Mouse (Mus musculus): ENCODE measurements around the gene Aida. TPM values are rescaled to one million over a fixed set of nuclear protein-coding genes. Genes with fewer than 3 reads are reported as not detected.
"Not testable (repeated sequence)": the region's sequence is repeated elsewhere in the genome, so short reads cannot be mapped to it uniquely, and the experiment has no call there.

Gene Aida
- polyA plus RNA-seq, 1 experiment from 2014 or later, result 65.3 TPM

GRCm38 (mm10) chr1:183322496-183322895 lies 26.1 kb downstream of the Aida start:
- H3K4me3 ChIP-seq; H3K9me3 ChIP-seq; H3K27ac ChIP-seq; H3K9ac ChIP-seq; ATAC-seq (ENCODE audit: insufficient number of reproducible peaks, insufficient read depth, low FRiP score, low TSS enrichment, low read depth); H3K4me1 ChIP-seq; H3K4me2 ChIP-seq; H3K27me3 ChIP-seq: not testable (repeated sequence)
- WGBS, result 90% methylated on average over 5 of the region's 5 CpGs
- peaks cover 80% of the 10 kb centered on the region for H3K36me3 ChIP-seq

- no peaks in the 10 kb centered on the region for H3K9me3 ChIP-seq
- no peak overlapping the region for H3K9ac ChIP-seq
- H3K27me3 ChIP-seq, result no peaks in the 10 kb centered on the region
- H3K4me3 ChIP-seq, result no peak overlapping the region
- ATAC-seq (ENCODE audit: insufficient number of reproducible peaks, insufficient read depth, low FRiP score, low TSS enrichment, low read depth), result no peak
- peaks cover 85% of the 10 kb centered on the region for H3K36me3 ChIP-seq
- WGBS, result 93% methylated on average over 2 of the region's 2 CpGs
- H3K4me2 ChIP-seq, result no peak overlapping the region
- no peak overlapping the region for H3K27ac ChIP-seq
- no peaks in the 10 kb centered on the region for H3K4me1 ChIP-seq
Observed at GRCm38 (mm10) chr1:183323923-183324322, 27.5 kb downstream of the Aida start.

- H3K4me3 ChIP-seq, result no peak overlapping the region
- peaks cover 85% of the 10 kb centered on the region for H3K36me3 ChIP-seq
- 95% methylated on average over 6 of the region's 6 CpGs for WGBS
- H3K4me2 ChIP-seq, result no peak overlapping the region
- H3K4me1 ChIP-seq, result no peaks in the 10 kb centered on the region
- no peak for ATAC-seq (ENCODE audit: insufficient number of reproducible peaks, insufficient read depth, low FRiP score, low TSS enrichment, low read depth)
- no peaks in the 10 kb centered on the region for H3K27me3 ChIP-seq
- no peak overlapping the region for H3K27ac ChIP-seq
- no peak overlapping the region for H3K9ac ChIP-seq
- no peaks in the 10 kb centered on the region for H3K9me3 ChIP-seq
Observed at GRCm38 (mm10) chr1:183324433-183324832, 28.0 kb downstream of the Aida start.

- no peak for ATAC-seq (ENCODE audit: insufficient number of reproducible peaks, insufficient read depth, low FRiP score, low TSS enrichment, low read depth)
- Histone ChIP-seq H3K9me3 (no peaks in the 10 kb centered on the region), H3K4me2 (no peak overlapping the region), H3K9ac (no peak overlapping the region), H3K4me3 (no peak overlapping the region), H3K27ac (no peak overlapping the region), H3K27me3 (no peaks in the 10 kb centered on the region), H3K4me1 (no peaks in the 10 kb centered on the region), H3K36me3 (peaks cover 86% of the 10 kb centered on the region)
- WGBS, result 94% methylated on average over 8 of the region's 8 CpGs
Observed at GRCm38 (mm10) chr1:183327171-183327570, 30.8 kb downstream of the Aida start.

- not testable (repeated sequence) for H3K4me2 ChIP-seq; H3K27ac ChIP-seq; H3K9me3 ChIP-seq; H3K4me3 ChIP-seq; H3K27me3 ChIP-seq; H3K9ac ChIP-seq; ATAC-seq (ENCODE audit: insufficient number of reproducible peaks, insufficient read depth, low FRiP score, low TSS enrichment, low read depth)
- peaks cover 10% of the 10 kb centered on the region for H3K4me1 ChIP-seq
- H3K36me3 ChIP-seq, result peaks cover 41% of the 10 kb centered on the region
- 91% methylated on average over 1 of the region's 1 CpGs for WGBS
Observed at GRCm38 (mm10) chr1:183342902-183343301, 46.5 kb downstream of the Aida start.

GRCm38 (mm10) chr1:183344886-183345816 lies 48.8 kb downstream of the Aida start:
- H3K27ac ChIP-seq, result peak overlapping the region; percentile 55
- H3K9ac ChIP-seq, result peak overlapping the region; percentile 94
- H3K4me3 ChIP-seq, result peak overlapping the region; percentile 98
- peaks cover 10% of the 10 kb centered on the region for H3K4me1 ChIP-seq
- ATAC-seq (ENCODE audit: insufficient number of reproducible peaks, insufficient read depth, low FRiP score, low TSS enrichment, low read depth), result peak; percentile 96
- peak overlapping the region; percentile 95 for H3K4me2 ChIP-seq
- under 1% methylated on average over 72 of the region's 72 CpGs for WGBS
- H3K36me3 ChIP-seq, result peaks cover 45% of the 10 kb centered on the region
- no peaks in the 10 kb centered on the region for H3K9me3 ChIP-seq
- H3K27me3 ChIP-seq, result no peaks in the 10 kb centered on the region

GRCm38 (mm10) chr1:183345817-183346195 lies 49.4 kb downstream of the Aida start:
- H3K36me3 ChIP-seq, result peaks cover 45% of the 10 kb centered on the region
- WGBS, result 6% methylated on average over 10 of the region's 10 CpGs
- peak overlapping the region; percentile 55; the same call in 1 of the 2 replicates for H3K27ac ChIP-seq
- no peaks in the 10 kb centered on the region for H3K9me3 ChIP-seq
- no peaks in the 10 kb centered on the region for H3K27me3 ChIP-seq
- H3K4me3 ChIP-seq, result peak overlapping the region; percentile 98
- H3K9ac ChIP-seq, result peak overlapping the region; percentile 94
- peaks cover 10% of the 10 kb centered on the region for H3K4me1 ChIP-seq
- peak overlapping the region; percentile 95 for H3K4me2 ChIP-seq
- ATAC-seq (ENCODE audit: insufficient number of reproducible peaks, insufficient read depth, low FRiP score, low TSS enrichment, low read depth), result no peak

- H3K27me3 ChIP-seq, result no peaks in the 10 kb centered on the region
- H3K4me3 ChIP-seq, result no peak overlapping the region
- no peak overlapping the region for H3K9ac ChIP-seq
- peaks cover 10% of the 10 kb centered on the region for H3K4me1 ChIP-seq
- peaks cover 62% of the 10 kb centered on the region for H3K36me3 ChIP-seq
- ATAC-seq (ENCODE audit: insufficient number of reproducible peaks, insufficient read depth, low FRiP score, low TSS enrichment, low read depth), result no peak
- no peak overlapping the region for H3K4me2 ChIP-seq
- 25% methylated on average over 6 of the region's 6 CpGs for WGBS
- no peaks in the 10 kb centered on the region for H3K9me3 ChIP-seq
- no peak overlapping the region for H3K27ac ChIP-seq
Observed at GRCm38 (mm10) chr1:183349840-183350239, 53.5 kb downstream of the Aida start.

GRCm38 (mm10) chr1:183358901-183359300 lies 62.5 kb downstream of the Aida start:
- H3K9ac ChIP-seq, result no peak overlapping the region
- no peaks in the 10 kb centered on the region for H3K27me3 ChIP-seq
- H3K4me2 ChIP-seq, result no peak overlapping the region
- H3K4me1 ChIP-seq, result no peaks in the 10 kb centered on the region
- WGBS, result 93% methylated on average over 3 of the region's 3 CpGs
- H3K9me3 ChIP-seq, result no peaks in the 10 kb centered on the region
- ATAC-seq (ENCODE audit: insufficient number of reproducible peaks, insufficient read depth, low FRiP score, low TSS enrichment, low read depth), result no peak
- no peak overlapping the region for H3K27ac ChIP-seq
- no peak overlapping the region for H3K4me3 ChIP-seq
- peaks cover 88% of the 10 kb centered on the region for H3K36me3 ChIP-seq

- Histone ChIP-seq H3K4me2 (no peak overlapping the region), H3K27ac (no peak overlapping the region), H3K9me3 (no peaks in the 10 kb centered on the region), H3K9ac (no peak overlapping the region), H3K4me3 (no peak overlapping the region), H3K36me3 (peaks cover 75% of the 10 kb centered on the region), H3K4me1 (peaks cover 10% of the 10 kb centered on the region), H3K27me3 (no peaks in the 10 kb centered on the region)
- no peak for ATAC-seq (ENCODE audit: insufficient number of reproducible peaks, insufficient read depth, low FRiP score, low TSS enrichment, low read depth)
- 89% methylated on average over 5 of the region's 5 CpGs for WGBS
Observed at GRCm38 (mm10) chr1:183362301-183362700, 65.9 kb downstream of the Aida start.

- no peak overlapping the region for H3K4me2 ChIP-seq
- H3K36me3 ChIP-seq, result peaks cover 69% of the 10 kb centered on the region
- H3K9me3 ChIP-seq, result no peaks in the 10 kb centered on the region
- no peak overlapping the region for H3K9ac ChIP-seq
- ATAC-seq (ENCODE audit: insufficient number of reproducible peaks, insufficient read depth, low FRiP score, low TSS enrichment, low read depth), result no peak
- no peaks in the 10 kb centered on the region for H3K27me3 ChIP-seq
- H3K4me1 ChIP-seq, result peaks cover 17% of the 10 kb centered on the region
- 88% methylated on average over 14 of the region's 14 CpGs for WGBS
- H3K27ac ChIP-seq, result no peak overlapping the region
- no peak overlapping the region for H3K4me3 ChIP-seq
Observed at GRCm38 (mm10) chr1:183362729-183363576, 66.6 kb downstream of the Aida start.

GRCm38 (mm10) chr1:183363577-183363867 lies 67.1 kb downstream of the Aida start:
- no peak overlapping the region for H3K4me2 ChIP-seq
- no peak overlapping the region for H3K27ac ChIP-seq
- no peak overlapping the region for H3K9ac ChIP-seq
- ATAC-seq (ENCODE audit: insufficient number of reproducible peaks, insufficient read depth, low FRiP score, low TSS enrichment, low read depth), result no peak
- H3K27me3 ChIP-seq, result no peaks in the 10 kb centered on the region
- H3K4me3 ChIP-seq, result no peak overlapping the region
- WGBS, result 91% methylated on average over 5 of the region's 5 CpGs
- H3K9me3 ChIP-seq, result no peaks in the 10 kb centered on the region
- peaks cover 63% of the 10 kb centered on the region for H3K36me3 ChIP-seq
- peaks cover 22% of the 10 kb centered on the region for H3K4me1 ChIP-seq

All from embryonic facial prominence, embryonic 13.5 days (tissue).